Mouse (Mus musculus): ENCODE measurements around the gene Acsl5. TPM values are rescaled to one million over a fixed set of nuclear protein-coding genes. Genes with fewer than 3 reads are reported as not detected.
A peak's percentile ranks its signal among the peaks of the same experiment; 100 is the strongest.

Gene Acsl5
- polyA plus RNA-seq, 1 experiment: 30.2 TPM

- Histone ChIP-seq H3ac (ENCODE audit: control insufficient read depth, insufficient read length, low read depth) (no peak overlapping the region), H3K27me3 (ENCODE audit: control insufficient read depth, insufficient read depth, insufficient read length) (no peaks in the 10 kb centered on the region), H3K79me3 (ENCODE audit: low read depth) (no peaks in the 10 kb centered on the region), H3K79me2 (ENCODE audit: control insufficient read depth, insufficient read depth) (no peaks in the 10 kb centered on the region), H3K4me3 (ENCODE audit: insufficient read depth, poor library complexity, severe bottlenecking) (no peak overlapping the region), H3K36me3 (ENCODE audit: control insufficient read depth, insufficient read depth) (no peaks in the 10 kb centered on the region)
- TF ChIP-seq MAX (IDR thresholded peaks at IDR 0.05): no peak
- TF ChIP-seq CEBPB (IDR thresholded peaks at IDR 0.05; ENCODE audit: low read depth): no peak
- TF ChIP-seq USF1 (IDR thresholded peaks at IDR 0.05; ENCODE audit: low read depth): no peak
- TF ChIP-seq CTCF (IDR thresholded peaks at IDR 0.05; ENCODE audit: control insufficient read depth, insufficient read depth, insufficient read length): no peak
- no peak for TF ChIP-seq MYOG (IDR thresholded peaks at IDR 0.05; ENCODE audit: control insufficient read depth, extremely low read depth, insufficient read length)
- no peak for TF ChIP-seq MYOD1 (IDR thresholded peaks at IDR 0.05; ENCODE audit: control insufficient read depth, insufficient read length, low read depth)
- TF ChIP-seq FOSL1 (IDR thresholded peaks at IDR 0.05; ENCODE audit: insufficient read depth, low read length, poor library complexity, severe bottlenecking): no peak
Observed at GRCm38 (mm10) chr19:55227135-55227534, 24.6 kb upstream of the Acsl5 start.

DNA sequence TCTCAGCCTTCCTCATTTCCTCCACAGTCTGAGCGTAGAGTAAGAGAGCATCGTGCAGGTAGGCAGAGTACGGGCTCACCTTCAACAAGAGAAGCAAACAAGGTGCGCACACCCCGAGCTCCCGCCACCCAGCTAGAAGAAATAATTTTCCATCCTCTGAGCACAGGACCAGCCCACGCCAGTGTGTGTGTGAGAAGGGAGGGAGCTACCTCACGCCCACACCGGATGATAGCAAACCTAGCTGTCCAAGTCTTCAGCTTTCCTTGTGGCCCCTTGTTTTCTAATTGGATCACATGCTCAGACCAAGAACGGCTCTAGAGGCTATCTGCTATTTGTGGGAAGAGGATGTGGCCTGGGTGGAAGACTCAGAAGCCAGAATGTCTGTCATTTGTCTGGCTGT is 20.7 kb upstream of the Acsl5 start:
- no peaks in the 10 kb centered on the region for H3K27me3 ChIP-seq (ENCODE audit: control insufficient read depth, insufficient read depth, insufficient read length)
- no peaks in the 10 kb centered on the region for H3K79me3 ChIP-seq (ENCODE audit: low read depth)
- H3ac ChIP-seq (ENCODE audit: control insufficient read depth, insufficient read length, low read depth): no peak overlapping the region
- H3K79me2 ChIP-seq (ENCODE audit: control insufficient read depth, insufficient read depth): no peaks in the 10 kb centered on the region
- no peaks in the 10 kb centered on the region for H3K36me3 ChIP-seq (ENCODE audit: control insufficient read depth, insufficient read depth)
- TF ChIP-seq USF1 (IDR thresholded peaks at IDR 0.05; ENCODE audit: low read depth) (no peak), CTCF (IDR thresholded peaks at IDR 0.05; ENCODE audit: control insufficient read depth, insufficient read depth, insufficient read length) (no peak), FOSL1 (IDR thresholded peaks at IDR 0.05; ENCODE audit: insufficient read depth, low read length, poor library complexity, severe bottlenecking) (no peak), MYOG (IDR thresholded peaks at IDR 0.05; ENCODE audit: control insufficient read depth, extremely low read depth, insufficient read length) (no peak), MAX (IDR thresholded peaks at IDR 0.05) (no peak), MYOD1 (IDR thresholded peaks at IDR 0.05; ENCODE audit: control insufficient read depth, insufficient read length, low read depth) (no peak), CEBPB (IDR thresholded peaks at IDR 0.05; ENCODE audit: low read depth) (no peak)
- H3K4me3 ChIP-seq (ENCODE audit: insufficient read depth, poor library complexity, severe bottlenecking): no peak overlapping the region

DNA sequence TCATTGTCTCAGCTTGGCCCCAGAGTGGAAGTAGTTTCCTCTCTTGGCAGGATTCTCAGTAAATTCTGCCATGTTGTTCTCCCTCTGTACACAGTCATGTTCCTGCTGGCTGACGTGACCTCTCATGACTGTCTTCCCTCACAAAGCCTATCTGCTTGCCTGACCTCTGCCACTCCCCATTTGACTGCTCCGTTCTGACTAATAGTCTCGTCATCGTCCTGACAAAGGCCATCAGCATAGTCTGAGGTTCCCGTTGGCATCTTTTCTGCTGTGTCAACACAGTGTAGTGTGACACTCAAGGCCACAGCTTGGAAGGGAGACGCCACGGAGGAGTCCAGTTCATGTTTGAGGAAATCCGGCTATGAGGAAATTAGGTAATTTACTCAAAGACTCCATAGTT is 19.6 kb upstream of the Acsl5 start:
- H3K36me3 ChIP-seq (ENCODE audit: control insufficient read depth, insufficient read depth): no peaks in the 10 kb centered on the region
- no peak overlapping the region for H3ac ChIP-seq (ENCODE audit: control insufficient read depth, insufficient read length, low read depth)
- no peaks in the 10 kb centered on the region for H3K27me3 ChIP-seq (ENCODE audit: control insufficient read depth, insufficient read depth, insufficient read length)
- no peaks in the 10 kb centered on the region for H3K79me3 ChIP-seq (ENCODE audit: low read depth)
- H3K4me3 ChIP-seq (ENCODE audit: insufficient read depth, poor library complexity, severe bottlenecking): no peak overlapping the region
- no peaks in the 10 kb centered on the region for H3K79me2 ChIP-seq (ENCODE audit: control insufficient read depth, insufficient read depth)
- TF ChIP-seq FOSL1 (IDR thresholded peaks at IDR 0.05; ENCODE audit: insufficient read depth, low read length, poor library complexity, severe bottlenecking) (peak; percentile 82), CEBPB (IDR thresholded peaks at IDR 0.05; ENCODE audit: low read depth) (no peak), MYOD1 (IDR thresholded peaks at IDR 0.05; ENCODE audit: control insufficient read depth, insufficient read length, low read depth) (peak; percentile 41), MYOG (IDR thresholded peaks at IDR 0.05; ENCODE audit: control insufficient read depth, extremely low read depth, insufficient read length) (no peak)

- H3ac ChIP-seq (ENCODE audit: control insufficient read depth, insufficient read length, low read depth): no peak overlapping the region
- no peaks in the 10 kb centered on the region for H3K79me2 ChIP-seq (ENCODE audit: control insufficient read depth, insufficient read depth)
- no peaks in the 10 kb centered on the region for H3K27me3 ChIP-seq (ENCODE audit: control insufficient read depth, insufficient read depth, insufficient read length)
- no peaks in the 10 kb centered on the region for H3K79me3 ChIP-seq (ENCODE audit: low read depth)
- H3K36me3 ChIP-seq (ENCODE audit: control insufficient read depth, insufficient read depth): no peaks in the 10 kb centered on the region
- TF ChIP-seq USF1 (IDR thresholded peaks at IDR 0.05; ENCODE audit: low read depth): no peak
- no peak for TF ChIP-seq MYOG (IDR thresholded peaks at IDR 0.05; ENCODE audit: control insufficient read depth, extremely low read depth, insufficient read length)
- TF ChIP-seq MYOD1 (IDR thresholded peaks at IDR 0.05; ENCODE audit: control insufficient read depth, insufficient read length, low read depth): no peak
- TF ChIP-seq CTCF (IDR thresholded peaks at IDR 0.05; ENCODE audit: control insufficient read depth, insufficient read depth, insufficient read length): no peak
- no peak for TF ChIP-seq CEBPB (IDR thresholded peaks at IDR 0.05; ENCODE audit: low read depth)
- TF ChIP-seq FOSL1 (IDR thresholded peaks at IDR 0.05; ENCODE audit: insufficient read depth, low read length, poor library complexity, severe bottlenecking): no peak
- no peak for TF ChIP-seq MAX (IDR thresholded peaks at IDR 0.05)
- H3K4me3 ChIP-seq (ENCODE audit: insufficient read depth, poor library complexity, severe bottlenecking): no peak overlapping the region
Observed at GRCm38 (mm10) chr19:55236026-55236425, 15.7 kb upstream of the Acsl5 start.

DNA sequence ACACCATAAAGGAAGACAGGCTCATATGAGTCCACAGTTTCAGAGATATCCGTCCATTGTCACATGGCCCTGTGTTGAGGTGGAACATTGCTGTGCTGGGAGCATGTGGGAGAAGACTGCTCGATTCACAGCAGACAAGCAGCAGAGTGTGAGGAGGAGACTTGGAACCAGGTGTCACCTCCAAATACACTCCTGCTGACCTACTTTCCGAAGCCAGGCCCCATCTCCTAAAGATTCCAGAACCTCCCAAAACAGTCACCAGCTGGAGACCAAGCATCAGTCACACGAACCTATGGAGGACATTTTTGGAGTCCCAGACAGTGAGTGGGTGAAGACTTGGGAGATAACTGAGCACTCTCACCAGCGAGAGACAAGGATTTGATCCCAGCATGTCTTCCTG is 15.2 kb upstream of the Acsl5 start:
- Histone ChIP-seq H3ac (ENCODE audit: control insufficient read depth, insufficient read length, low read depth) (no peak overlapping the region), H3K36me3 (ENCODE audit: control insufficient read depth, insufficient read depth) (no peaks in the 10 kb centered on the region), H3K4me3 (ENCODE audit: insufficient read depth, poor library complexity, severe bottlenecking) (no peak overlapping the region), H3K79me2 (ENCODE audit: control insufficient read depth, insufficient read depth) (no peaks in the 10 kb centered on the region), H3K79me3 (ENCODE audit: low read depth) (no peaks in the 10 kb centered on the region), H3K27me3 (ENCODE audit: control insufficient read depth, insufficient read depth, insufficient read length) (no peaks in the 10 kb centered on the region)
- no peak for TF ChIP-seq CEBPB (IDR thresholded peaks at IDR 0.05; ENCODE audit: low read depth)
- TF ChIP-seq FOSL1 (IDR thresholded peaks at IDR 0.05; ENCODE audit: insufficient read depth, low read length, poor library complexity, severe bottlenecking): no peak
- TF ChIP-seq MYOG (IDR thresholded peaks at IDR 0.05; ENCODE audit: control insufficient read depth, extremely low read depth, insufficient read length): no peak
- no peak for TF ChIP-seq CTCF (IDR thresholded peaks at IDR 0.05; ENCODE audit: control insufficient read depth, insufficient read depth, insufficient read length)
- TF ChIP-seq MYOD1 (IDR thresholded peaks at IDR 0.05; ENCODE audit: control insufficient read depth, insufficient read length, low read depth): no peak
- no peak for TF ChIP-seq USF1 (IDR thresholded peaks at IDR 0.05; ENCODE audit: low read depth)
- no peak for TF ChIP-seq MAX (IDR thresholded peaks at IDR 0.05)
